Mouse (Mus musculus) cerebellum, adult 8-10 months (tissue): ENCODE measurements around the gene Socs7.
A peak's percentile ranks its signal among the peaks of the same experiment; 100 is the strongest.
"Not testable (repeated sequence)": the region's sequence is repeated elsewhere in the genome, so short reads cannot be mapped to it uniquely, and the experiment has no call there.

Experiments
- DNase-seq: peaks from one replicate; pipeline ENCODE4 v3.0.0; 2022

Gene Socs7

DNA sequence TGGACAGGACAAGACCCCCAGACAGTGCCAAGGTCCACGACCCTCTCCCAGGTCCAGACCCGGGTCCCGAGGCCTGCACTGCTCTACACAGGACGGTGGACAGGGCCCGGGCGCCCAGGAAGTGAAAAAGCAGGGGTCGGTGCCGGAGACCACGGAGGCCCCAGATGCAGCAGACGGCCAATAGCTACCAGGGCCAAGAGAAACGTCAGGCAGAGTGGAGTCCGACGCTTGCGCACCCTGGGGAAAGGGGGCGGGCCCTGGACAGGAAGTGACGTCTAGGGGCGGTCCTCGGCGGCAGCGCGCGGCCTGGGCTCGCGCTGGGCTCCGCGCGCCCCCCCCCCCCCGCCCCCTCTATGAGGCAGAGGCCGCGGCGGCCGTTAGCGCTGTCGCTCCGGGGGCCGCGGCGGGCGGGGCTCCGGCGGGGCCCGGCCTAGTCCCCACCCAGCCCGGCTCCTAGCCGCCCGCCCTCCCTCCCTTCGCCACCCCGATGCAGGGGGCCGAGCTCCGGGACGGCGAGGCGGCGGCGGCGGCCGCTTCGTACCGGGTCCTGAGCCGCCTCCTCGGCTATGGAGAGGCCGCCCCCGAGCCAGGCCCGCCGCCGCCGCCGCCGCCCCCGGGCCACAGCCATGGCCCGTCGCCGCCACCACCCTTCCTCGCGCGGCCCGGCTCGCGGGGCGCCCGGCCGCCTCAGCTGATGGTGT is at the start of gene Socs7:
Socs7 (plus strand) TSS at position 604 of the 701 bp plus-strand sequence.
- DNase-seq: peak; percentile 92

DNA sequence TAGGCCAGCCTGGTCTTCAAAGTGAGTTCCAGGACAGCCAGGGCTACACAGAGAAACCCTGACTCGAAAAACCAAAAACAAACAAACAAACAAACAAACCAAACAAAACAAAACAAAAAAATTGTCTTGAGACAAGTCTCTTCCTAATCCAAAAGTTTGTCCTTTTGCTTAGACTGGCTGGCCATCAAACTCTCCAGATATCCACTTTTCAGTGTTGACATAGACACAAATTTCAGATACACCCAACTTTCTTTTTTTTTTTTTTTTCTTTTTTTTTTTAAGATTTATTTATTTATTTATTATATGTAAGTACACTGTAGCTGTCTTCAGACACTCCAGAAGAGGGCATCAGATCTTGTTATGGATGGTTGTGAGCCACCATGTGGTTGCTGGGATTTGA is 49.5 kb upstream of the Socs7 start:
- DNase-seq: not testable (repeated sequence)

DNA sequence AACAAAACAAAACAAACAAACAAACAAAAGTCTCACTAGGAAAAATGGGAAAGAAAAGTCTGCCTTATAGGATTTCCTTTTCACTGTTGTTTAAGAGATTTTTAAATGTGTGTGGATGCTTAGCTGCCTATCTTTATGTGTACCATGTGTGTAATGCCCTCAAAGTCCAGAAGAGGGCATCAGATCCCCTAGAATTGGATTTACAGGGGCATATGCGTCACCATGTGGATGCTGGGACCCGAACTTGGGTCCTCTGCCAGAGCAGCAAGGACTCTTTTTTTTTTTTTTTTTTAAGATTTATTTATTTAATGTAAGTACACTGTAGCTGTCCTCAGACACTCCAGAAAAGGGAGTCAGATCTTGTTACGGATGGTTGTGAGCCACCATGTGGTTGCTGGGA is 48.2 kb upstream of the Socs7 start:
- DNase-seq: no peak

DNA sequence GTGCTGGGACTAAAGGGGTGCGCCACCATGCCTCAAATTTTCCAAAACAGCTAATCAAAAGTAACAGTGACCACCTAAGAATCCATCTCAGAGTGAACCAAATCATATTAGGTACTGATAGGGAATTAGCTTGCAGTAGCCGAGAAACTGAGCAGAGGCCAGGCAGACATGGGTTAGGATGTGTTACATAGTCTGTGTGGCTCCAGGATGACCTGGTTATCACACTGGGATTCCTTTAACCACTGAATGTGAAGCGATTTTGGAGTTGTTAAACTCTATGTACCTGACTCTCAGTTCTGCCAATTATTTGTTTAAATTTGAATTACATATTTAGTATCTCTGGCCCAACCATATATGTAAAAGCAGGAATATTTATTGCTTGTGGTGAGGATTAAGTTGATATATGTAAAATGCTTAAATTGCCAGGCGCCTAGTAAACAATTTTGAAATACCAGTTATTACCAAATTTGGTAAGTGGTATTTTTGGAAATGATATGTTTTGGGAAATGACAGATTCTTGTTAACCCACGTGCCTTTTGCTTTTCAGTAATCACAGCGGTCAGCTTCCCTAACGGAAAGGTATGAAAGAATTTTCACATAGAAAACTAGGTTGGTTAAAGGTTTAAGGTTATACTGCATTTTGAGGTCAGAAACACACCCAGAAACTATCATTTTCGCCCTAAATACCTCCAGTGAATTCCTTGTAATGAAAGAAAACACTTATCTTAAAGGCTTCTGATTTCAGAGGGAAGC is 47.4 kb upstream of the Socs7 start:
- no peak for DNase-seq

DNA sequence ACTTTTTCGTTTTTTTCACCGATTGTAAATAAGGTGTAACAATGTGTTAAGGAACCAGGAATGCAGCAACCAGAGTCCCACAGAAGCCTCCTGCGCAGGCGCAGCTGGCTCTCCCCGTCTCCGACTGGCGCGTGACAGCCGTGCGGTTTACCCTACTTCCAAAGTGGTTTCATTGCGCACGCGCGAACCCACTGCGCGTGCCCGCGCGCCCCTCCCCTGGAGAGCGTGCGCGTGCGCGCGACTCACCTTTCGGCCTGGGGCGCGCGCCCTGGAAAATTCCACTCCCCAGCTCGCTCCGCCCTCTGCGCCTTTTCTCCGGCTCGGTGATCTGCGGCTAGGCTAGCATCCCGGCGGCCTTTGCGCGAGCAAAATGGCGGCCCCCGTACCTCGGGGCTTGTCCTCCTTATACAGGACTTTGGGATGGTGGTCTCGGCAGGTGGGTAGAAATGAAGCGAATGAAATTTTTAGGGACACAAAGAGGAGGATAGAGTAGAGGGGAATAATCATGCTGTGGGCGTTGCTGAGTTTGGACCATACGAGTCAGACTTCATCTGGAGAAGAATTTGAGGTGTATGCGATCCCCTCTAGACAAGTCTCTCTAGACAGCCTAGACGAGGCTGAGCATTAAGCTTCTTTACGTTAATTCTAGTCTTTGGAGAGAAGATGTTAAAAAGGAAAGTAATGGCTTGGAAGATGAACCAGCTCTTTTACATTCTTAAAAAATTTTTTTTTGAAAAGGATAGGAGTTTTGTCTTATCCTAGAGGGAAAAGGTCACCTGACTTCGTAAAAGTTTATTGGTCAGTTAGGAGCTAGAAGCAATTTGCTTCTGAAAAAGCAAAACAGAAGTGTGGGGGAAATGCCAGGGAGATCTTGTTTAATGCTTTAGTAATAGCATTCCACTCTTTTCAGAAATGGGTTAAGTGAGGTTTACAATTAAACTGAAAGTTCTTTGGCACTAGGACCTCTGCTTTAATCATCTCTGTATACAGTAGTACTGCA is 46.5 kb upstream of the Socs7 start, which contains the start of gene Mrpl45:
Mrpl45 (plus strand) TSS at position 213 of the 1,000 bp plus-strand sequence.
- peak; percentile 99 for DNase-seq

DNA sequence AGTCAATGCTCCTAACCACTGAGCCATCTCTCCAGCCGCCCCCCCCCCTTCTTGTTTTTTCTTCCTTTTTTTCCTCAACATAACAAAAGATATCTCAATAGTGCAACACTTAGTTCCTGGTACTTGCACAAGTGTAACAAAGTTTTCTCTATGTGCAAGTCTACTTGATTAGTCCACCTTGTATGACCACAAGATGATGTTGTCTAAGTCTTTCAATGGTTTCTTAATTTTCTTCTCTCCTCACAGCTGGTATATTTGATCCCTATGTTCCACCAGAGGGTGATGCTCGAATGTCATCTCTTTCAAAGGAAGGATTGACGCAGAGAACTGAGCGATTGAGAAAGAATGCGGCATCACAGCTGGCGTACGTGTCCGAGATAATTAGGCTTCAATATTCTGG is 41.2 kb upstream of the Socs7 start:
- no peak for DNase-seq

DNA sequence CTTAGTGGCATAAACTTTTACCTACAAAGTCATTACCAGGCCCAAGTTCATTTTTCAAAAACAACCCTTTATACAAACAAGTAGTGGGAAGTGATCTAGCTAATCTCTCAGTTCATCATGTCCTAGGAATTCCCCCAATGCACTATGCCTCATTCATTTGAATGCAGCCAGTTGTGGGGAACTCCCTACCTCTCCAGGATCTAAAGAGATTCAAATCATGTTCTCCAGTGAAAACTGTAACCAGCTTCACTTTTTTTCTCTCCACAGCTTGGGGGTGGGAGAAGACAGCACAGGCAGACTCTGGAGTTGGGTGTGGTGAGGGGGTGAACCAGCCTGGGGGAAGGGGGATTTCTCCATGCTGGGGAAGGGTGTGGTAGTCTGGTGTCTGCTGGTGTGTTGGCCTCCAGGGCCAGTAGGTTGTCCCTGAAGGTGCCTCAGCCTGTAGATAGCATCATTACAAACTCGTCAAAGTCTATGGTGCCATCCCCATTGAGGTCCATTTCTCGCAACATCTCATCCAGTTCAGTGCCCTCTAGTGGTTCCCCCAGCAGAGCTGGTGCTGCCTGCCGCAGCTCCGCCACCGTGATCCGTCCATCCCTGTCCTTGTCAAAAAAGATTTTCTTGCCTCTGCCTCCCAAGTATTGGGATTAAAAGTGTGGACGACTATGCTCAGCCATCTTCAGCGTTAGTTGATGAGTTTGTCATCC is 40.3 kb upstream of the Socs7 start:
- DNase-seq: not testable (repeated sequence)

DNA sequence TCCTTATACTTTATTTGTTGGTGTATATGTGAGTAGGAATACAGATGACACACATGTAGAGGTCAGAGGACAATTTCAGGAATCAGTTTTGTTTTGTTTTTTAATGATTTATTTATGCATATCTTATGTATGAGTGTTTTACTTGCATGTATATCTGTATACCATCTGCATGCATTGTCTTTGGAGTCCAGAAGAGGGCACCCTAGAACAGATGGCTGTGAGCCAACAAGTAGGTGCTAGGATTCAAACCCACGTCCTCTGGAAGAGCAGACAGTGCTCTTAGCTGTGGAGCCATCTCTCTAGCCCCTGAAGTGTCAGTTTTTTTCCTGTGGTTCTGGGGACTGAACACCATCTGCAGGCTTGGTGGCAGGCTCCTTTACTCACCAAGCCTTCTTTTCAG is 37.1 kb upstream of the Socs7 start:
- no peak for DNase-seq

DNA sequence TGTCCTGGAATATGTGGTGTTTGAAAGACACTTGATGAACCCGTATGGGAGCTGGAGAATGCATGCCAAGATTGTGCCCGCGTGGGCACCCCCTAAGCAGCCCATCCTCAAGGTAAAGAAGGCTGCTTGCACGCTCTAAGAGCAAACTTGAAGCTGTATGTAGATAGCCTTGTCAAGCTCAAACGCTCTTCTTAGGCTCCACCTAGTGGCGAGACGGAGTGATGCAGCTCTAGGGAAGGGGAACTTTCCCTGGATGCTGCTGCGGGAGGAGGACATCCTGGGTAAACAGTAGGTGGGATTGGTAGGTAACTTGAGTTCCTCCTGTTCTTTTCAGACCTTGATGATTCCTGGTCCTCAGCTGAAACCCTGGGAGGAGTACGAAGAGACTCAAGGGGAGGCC is 34.2 kb upstream of the Socs7 start:
- no peak for DNase-seq

DNA sequence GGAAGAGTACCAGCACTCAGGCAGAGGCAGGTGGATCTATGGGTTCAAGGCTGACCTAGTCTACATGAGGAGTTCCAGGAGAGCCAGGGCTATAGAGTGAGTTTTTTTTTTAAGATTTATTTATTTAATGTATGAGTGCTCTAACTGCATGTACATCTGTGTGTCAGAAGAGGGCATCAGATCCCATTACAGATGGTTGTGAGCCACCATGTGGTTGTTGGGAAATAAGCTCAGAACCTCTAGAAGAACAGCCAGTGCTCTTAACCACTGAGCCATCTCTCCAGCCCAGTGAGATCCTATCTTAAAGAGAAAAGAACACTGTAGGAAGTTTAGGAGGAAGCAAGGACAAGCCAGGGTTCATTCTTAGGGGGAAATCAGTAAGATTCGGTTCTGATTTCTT is 32.0 kb upstream of the Socs7 start:
- DNase-seq: no peak

DNA sequence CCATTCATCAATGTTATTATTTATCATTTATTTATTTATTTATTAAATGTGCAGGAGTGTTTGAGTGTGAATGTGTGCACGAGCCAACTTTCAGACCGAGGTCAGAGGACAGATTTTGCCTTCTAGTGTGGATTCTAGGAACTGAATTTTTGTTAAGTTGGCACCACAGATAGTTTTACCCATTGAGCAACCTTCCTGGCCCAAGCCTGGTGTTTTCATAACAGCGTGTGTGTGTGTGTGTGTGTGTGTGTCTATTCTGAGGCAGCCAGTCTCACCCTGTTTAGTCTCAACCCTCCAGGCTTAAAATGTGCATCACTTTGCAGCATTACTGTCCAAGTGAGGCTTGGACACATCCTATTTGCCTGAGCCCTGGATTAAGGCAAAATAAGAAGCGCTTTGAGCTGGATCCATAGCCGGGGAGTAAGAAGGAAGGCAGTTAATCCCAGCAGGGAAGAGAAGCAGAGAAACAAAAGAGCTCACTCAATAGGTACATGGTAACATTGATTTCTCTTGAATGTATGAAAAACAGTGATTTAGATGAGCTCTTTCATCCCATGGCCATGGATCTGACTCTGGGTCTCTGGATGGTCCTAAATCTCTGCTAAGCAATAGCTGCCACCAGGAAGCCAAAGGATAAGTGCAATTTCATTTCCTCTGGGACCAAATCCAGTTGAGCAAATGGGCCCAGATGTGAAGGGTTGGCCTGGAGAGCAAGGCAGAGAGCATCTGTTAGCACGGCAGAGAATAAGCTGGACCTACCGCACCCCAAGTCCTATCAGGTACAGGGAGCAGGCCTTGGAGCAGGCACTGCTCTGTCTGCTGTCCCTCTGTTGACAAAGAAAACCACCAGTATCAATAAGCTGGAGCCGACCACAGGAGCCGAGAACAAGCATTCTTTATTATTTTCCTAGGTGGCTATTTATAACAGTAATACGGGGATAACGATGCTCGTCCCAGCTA is 30.8 kb upstream of the Socs7 start:
- no peak for DNase-seq

DNA sequence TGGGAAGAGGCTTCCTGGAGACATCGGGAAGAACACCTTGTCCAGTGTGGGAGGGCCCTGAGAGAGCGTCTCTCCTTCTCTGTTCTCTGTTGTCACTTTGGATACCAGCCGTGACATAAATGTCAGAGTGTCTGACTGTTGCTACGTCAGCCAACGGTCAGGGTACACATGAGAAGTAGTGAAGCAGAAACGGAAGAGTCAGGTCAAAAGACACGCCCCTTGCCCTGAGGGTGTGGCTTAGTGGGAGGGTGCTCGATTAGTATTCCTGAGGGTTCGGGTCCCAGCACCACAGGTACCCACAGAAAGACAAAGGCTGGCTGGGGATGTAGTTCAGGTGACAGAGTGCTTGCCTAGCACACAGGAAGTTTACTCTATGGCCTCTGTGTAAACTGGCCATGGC is 29.3 kb upstream of the Socs7 start:
- DNase-seq: no peak

DNA sequence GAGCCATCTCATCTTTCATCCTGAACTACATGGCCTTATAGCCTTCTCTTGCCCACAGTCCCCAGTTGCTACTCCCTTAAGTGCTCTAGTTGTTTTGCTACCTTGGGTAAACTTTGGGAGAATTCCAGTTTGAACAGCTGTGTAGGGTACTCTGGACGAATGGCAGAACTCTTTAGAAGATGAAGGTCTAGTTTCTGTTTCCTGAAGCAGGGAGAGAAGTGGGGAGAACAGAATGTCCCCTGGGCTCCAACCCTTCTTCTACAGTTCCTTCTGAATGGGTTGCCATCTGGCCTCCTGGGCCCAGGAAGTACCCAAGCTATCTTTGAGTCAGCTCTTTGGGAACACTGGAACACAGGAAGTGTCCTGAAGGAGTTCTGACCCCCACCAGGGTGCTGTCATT is 28.5 kb upstream of the Socs7 start:
- DNase-seq: no peak

DNA sequence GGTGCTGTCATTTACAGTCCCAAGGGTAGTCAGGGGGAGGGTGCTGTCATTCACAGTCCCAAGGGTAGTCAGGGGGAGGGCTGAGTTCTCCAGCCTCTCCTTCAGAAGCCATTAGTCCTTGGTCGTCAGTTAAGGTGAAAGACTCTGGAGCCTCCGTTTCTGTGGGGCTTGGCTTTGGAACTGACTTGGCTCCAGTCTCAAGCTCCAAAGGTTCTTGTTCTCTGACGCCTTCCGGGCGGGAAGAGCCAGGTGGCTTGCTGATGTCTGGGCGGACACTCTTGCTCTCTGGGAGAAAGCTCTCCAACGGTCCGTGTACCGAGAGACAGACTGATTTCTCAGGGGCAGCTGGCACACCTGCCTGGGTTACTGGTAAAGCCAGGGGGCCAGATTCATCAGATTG is 28.0 kb upstream of the Socs7 start:
- DNase-seq: no peak

DNA sequence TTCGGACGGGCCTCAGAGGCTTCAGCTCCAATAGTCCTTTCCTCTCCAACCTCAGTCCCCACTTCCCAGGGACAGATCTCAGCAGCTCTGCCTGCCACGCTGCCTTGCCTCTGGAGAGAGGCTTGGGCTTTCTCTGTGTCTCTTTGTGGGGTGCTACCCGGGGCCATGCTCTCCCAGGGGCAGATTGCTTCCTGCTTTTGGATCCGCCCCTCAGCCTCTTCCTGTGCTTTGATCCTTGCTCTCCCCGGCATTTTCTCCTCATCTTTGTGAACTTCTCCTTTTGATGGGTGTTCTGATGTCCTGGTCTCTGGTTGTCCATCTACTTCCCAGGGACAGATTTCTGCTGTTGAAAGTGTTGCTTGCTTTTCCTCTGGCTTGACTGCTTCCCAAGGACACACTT is 26.1 kb upstream of the Socs7 start:
- no peak for DNase-seq

DNA sequence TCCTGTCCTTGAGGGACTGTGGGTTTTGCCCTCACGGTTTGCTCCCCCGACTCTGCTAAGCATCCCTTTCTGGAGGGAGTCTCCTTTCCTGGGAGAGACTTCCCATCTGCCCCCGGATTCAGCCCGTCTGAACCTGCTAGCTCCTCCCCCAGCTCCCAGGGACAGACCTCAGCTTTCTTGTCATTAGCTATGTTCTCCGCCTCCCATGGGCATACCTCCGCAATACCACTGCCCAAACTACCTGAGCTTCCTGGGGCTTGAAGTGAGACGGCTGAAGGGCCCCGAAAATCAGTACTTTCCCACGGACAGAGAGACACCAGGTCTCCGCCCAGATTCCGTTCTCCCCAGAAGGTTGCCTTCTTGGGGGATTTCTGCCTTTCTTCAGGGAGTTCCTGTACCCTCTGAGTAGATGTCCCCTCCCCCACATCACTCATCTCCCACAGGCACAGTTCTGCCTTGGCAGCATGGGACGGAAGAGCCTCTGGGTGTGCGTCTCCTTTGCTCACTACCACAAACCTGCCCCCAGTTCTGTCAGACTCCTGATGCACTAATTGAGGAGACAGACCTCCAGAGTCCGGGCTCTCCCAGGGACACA is 25.5 kb upstream of the Socs7 start:
- DNase-seq: no peak

DNA sequence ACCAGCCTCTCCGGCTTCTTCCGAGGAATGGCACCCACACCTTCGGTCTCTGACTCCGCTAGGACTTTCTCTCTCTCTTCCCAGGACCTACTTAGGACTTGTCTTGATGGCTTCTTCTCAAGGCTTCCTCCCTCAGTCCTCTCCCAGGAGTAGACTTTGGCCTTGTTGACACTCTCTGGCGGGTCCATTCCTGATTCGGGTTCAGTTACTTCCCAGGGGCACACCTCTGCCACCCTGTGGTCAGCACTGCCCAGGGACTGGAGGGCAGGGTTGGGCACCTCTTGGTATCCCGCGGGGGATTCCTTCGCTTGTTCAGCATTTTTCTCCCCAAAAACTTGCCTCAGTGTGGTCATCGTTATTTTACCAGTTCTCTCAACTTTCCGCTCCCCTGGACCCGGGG is 25.0 kb upstream of the Socs7 start:
- no peak for DNase-seq

DNA sequence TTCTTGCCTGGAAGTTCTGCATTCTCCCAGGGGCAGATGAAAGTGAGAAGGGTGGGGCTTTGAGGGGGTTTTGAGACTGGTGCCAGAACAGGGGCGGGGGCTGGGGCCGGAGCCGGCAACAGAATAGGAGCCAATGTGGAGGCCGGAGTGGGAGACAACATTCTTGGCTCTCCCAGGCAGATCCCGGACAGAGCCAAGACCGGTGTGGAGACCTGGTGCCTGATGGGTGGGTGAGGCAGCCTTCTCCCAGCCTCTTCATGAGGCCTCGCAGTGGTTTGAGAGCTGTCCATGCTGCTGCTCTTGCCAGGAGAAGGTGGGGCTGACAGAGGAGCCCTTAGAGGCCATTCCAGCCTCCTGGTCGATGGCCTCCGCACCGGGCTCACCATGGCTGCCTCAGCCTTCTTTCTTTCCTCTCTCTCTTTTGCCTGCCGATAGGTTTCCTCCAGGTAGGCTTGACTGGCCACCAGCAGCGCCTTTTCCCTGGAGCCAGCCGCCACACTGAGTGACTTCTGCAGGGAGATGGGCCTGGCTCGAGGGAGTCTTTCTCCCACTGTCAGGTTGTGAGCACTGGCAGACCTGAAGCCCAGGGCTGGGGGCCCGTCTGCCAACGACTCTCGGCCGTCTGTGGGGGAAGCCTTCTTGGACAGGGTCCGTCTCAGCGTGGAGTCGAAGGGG is 23.9 kb upstream of the Socs7 start:
- no peak for DNase-seq

DNA sequence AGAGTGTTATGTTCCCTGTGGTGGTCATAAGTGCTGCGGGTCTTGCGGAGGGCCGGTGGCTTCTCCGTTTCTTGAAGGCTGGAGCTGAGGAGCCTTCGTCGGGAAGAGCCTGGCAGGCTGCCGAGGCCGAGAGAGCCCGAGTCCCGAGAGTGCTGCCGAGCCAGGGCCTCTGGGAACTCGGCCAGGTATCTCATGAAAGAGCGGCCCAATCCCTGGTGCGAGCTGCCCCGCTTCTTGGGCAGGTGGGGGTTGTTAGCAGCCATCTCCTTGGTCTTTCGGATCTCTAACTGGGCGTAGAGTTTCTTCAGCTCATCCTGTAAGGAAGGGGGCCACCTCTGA is 23.4 kb upstream of the Socs7 start:
- DNase-seq: peak; percentile 72

DNA sequence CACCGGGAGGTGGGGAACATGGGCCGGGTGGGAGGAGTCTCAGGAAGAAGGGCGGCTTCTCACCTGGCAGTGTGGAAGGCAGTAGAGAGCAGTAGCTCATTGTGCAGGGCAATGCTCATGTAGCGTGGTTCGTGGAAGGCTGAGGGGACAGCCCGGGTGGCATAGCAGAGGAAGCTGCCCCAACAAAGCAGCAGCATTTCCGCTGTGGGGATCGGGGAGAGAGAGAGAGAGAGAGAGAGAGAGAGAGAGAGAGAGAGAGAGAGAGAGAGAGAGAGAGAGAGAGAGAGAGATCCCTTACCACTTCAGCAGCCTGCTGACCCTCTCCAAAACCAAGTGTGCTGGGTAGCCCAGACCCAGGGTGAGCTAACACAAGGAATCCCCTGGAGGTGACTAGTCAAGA is 19.2 kb upstream of the Socs7 start:
- no peak for DNase-seq

DNA sequence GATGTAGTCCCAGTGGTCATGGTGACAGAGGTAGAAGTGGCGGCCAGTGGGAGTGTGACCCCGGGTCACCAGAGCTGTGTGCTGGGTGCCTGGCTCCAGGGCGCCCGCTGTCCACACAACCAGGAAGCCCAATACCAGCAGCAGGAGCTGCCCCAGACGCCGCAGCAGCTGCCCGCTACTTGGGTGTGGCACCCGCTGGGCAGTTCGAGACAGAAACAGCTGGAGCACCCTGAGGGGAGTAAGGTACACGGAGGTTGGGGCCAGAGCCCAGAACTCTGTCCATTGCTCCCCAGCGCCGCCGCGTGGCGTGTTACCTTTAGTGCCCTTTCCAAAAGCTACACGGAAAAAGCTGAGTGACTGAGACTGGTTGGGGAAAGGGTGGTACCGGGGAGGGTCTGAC is 18.7 kb upstream of the Socs7 start:
- DNase-seq: no peak
